Comparison of ENCODE assay signal across 10 mouse cellular contexts in genomic region chr6:112778211-112778610, GRCm38 (mm10).
DNase-seq lines count a peak whose midpoint lies in the region; ATAC-seq lines count a peak whose summit lies in the region.
"Had no signal": no experiment of that assay in that cellular context is flagged by ENCODE, and none has a peak within 500 bp of the region (broad histone marks: within the 10 kb centered on the region; RNA-seq: fewer than 3 reads in every experiment).

No protein-coding gene starts in this region.

- H3K9me3 ChIP-seq in forebrain, embryonic 14.5 days (replicated peaks; ENCODE audit: control insufficient read depth, low read length), result 0 out of 2 replicates have a peak, but pooled peaks cover 2% of the 10 kb centered on the region
- H3K9me3 ChIP-seq in forebrain, embryonic 16.5 days (ENCODE audit: control insufficient read depth, low read length), result no peaks in the 10 kb centered on the region
- H3K9me3 ChIP-seq: lung, embryonic 15.5 days had no signal

- no peak overlapping the region for H3K4me2 ChIP-seq in forebrain, embryonic 14.5 days (ENCODE audit: low read length)
- no peak overlapping the region for H3K4me2 ChIP-seq in forebrain, embryonic 16.5 days (ENCODE audit: low read length)
- H3K4me2 ChIP-seq: lung, embryonic 15.5 days had no signal

- no peak overlapping the region for H3K9ac ChIP-seq in forebrain, embryonic 14.5 days (ENCODE audit: low read length)
- no peak overlapping the region for H3K9ac ChIP-seq in forebrain, embryonic 16.5 days (replicated peaks; ENCODE audit: low read depth, low read length)
- H3K9ac ChIP-seq: lung, embryonic 15.5 days had no signal

- H3K4me1 ChIP-seq in forebrain, embryonic 14.5 days (ENCODE audit: control insufficient read depth, insufficient read depth, low read length), result no peaks in the 10 kb centered on the region
- H3K4me1 ChIP-seq in forebrain, embryonic 16.5 days (replicated peaks; ENCODE audit: control insufficient read depth, insufficient read depth, low read length), result no peaks in the 10 kb centered on the region
- H3K4me1 ChIP-seq: lung, embryonic 15.5 days had no signal

- 91% methylated on average over 3 of the region's 3 CpGs for WGBS in forebrain, embryonic 14.5 days
- 86% methylated on average over 3 of the region's 3 CpGs for WGBS in forebrain, embryonic 16.5 days

- no peak overlapping the region for H3K4me3 ChIP-seq in forebrain, embryonic 14.5 days (ENCODE audit: low read depth, low read length)
- no peak overlapping the region for H3K4me3 ChIP-seq in forebrain, embryonic 16.5 days (replicated peaks; ENCODE audit: low read length)
- H3K4me3 ChIP-seq: lung, embryonic 15.5 days had no signal

- peaks cover 64% of the 10 kb centered on the region for H3K36me3 ChIP-seq in forebrain, embryonic 14.5 days (ENCODE audit: control insufficient read depth, insufficient read depth, low read length)
- H3K36me3 ChIP-seq in forebrain, embryonic 16.5 days (ENCODE audit: control insufficient read depth, insufficient read depth), result peaks cover 25% of the 10 kb centered on the region
- H3K36me3 ChIP-seq: lung, embryonic 15.5 days had no signal

- peak; percentile 30 for DNase-seq in forebrain, embryonic 14.5 days (ENCODE audit: low spot score)
- peak; percentile 44 for DNase-seq in layer of hippocampus, adult 11-12 months (ENCODE audit: low spot score)
- DNase-seq in layer of hippocampus, postnatal 36 days, result no peak
- peak; percentile 11 for DNase-seq in adipocyte (ENCODE audit: low spot score)
- peak; percentile 25 to 78 for DNase-seq in left cerebral cortex, adult 9 months (ENCODE audit: low spot score in 2 of 2)
- DNase-seq in lung, postnatal 25 days (ENCODE audit: low spot score), result no peak
- no peak for DNase-seq in thymus, postnatal 25 days
- DNase-seq: cerebellum, postnatal 10 days had no signal

- ATAC-seq in forebrain, embryonic 14.5 days, result no peak
- ATAC-seq in forebrain, embryonic 16.5 days, result no peak

- no peaks in the 10 kb centered on the region for H3K27me3 ChIP-seq in forebrain, embryonic 14.5 days (replicated peaks; ENCODE audit: control insufficient read depth, insufficient read depth, low read length)
- H3K27me3 ChIP-seq in forebrain, embryonic 16.5 days (replicated peaks; ENCODE audit: control insufficient read depth, insufficient read depth, low read length), result no peaks in the 10 kb centered on the region
- H3K27me3 ChIP-seq: lung, embryonic 15.5 days had no signal

- no peak overlapping the region for H3K27ac ChIP-seq in forebrain, embryonic 14.5 days (ENCODE audit: low read depth, low read length)
- H3K27ac ChIP-seq in forebrain, embryonic 16.5 days (ENCODE audit: low read length), result no peak overlapping the region
- H3K27ac ChIP-seq: lung, embryonic 15.5 days had no signal

Comparison
In these comparisons a context has a peak if more than half of its experiments do, and no peak if none do; other contexts are left out.
1. DNase-seq: peak in forebrain, embryonic 14.5 days (single experiment), layer of hippocampus, adult 11-12 months (single experiment), adipocyte (single experiment) and left cerebral cortex, adult 9 months (2 of 2); none in layer of hippocampus, postnatal 36 days (0 of 2), lung, postnatal 25 days (single experiment) and thymus, postnatal 25 days (single experiment).